Mouse (Mus musculus) kidney, postnatal 25 days (tissue): Measurements from ENCODE around the gene Dnah2.
"Not testable (repeated sequence)": the region's sequence is repeated elsewhere in the genome, so short reads cannot be mapped to it uniquely, and the experiment has no call there.

Experiments used
- DNase-seq, 2 experiments: peaks; one replicate each; pipeline ENCODE4 v3.0.0; 2021; ENCODE audit warnings: mixed read lengths in 2 of 2

Dnah2 gene

DNA sequence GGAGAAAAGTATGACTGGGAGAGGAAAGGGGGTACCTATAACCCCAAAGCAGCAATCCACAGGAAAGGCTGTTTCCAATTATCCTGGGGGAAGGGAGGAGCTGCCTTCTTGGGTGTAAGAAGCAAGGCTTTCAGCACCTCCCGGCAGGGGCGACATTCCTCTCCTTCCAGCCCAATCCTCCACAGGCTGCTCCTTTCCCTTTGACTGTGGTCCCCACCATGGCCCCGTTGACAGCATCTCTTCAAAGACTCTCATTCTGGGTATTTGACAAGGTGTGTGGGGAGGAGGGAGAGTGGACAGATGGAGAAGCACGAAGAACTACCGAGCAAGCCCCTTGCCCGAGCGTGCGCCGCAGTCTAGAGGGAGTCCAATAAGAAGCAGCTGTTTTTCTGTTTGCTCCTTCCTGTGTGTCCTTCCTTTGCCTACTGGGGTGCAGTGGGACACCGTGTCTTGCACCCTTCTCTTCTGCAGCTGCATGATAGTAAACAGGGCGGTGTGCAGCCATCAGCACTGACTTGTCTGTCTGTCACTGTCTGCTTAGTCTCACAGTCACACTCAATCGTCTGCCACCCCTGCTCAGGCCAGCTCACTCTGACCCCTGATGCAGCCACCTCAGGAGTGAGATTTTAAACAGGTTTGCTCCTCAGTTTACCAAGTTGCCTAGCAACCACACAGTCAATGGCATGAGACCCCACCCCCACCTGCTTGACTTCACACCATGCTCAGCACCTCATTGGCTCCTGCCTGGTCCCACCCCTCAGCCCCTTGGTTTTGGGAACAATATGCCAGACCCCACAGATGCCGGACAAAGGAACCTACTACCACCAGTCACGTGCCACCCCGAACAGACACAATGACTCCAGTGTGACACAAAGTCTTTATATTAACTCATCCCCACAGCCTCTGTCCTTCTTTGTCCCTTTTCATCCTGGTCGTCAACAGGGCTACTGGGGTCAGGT, 12.3 kb upstream of the Dnah2 start:
- no peak for DNase-seq

DNA sequence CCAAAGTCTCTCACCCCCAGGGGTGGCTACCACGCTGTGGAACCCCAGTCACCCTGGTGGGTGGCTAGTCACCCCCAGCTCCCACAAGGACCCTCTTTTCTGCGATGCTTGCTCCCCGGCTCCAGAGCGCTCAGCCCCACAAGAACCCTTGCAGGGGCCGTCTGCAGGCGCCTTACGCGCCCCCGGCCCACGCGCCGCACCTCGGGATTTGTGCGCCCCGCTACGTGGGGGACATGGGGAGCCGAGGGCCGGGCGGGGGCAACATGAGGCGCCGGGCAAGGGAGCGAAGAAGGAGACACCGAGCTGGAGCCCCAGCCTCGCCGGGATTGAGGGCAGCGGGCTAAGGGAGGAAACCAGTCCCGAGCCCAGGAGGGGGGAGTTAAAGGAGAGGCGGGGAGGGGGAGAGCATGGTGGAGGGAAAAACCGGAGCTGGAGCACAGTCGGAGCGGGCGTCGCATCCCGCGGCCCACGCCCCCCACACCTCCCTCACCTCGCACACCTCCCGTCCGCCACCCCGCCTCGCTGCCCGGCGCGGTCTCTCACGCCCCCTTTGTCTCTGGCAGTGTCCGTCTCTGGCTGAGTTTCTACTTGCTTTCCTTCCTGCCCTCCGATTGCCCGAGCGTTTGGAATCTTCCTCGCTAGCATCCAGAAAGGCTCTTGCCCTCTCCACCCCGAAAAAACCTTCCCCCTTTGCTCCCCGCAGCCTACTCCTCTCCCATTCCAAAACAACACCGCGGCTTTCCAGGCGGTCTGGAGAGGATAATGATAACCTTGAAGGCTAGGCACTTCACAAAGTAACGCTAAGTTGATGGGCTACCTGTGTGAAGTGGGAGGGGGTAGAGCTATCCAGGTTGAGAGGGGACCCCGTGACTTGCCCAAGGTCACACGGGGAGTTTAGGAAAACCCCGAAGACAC, 11.2 kb upstream of the Dnah2 start, which contains the start of gene Efnb3:
Efnb3 (minus strand) TSS at position 355 of the 915 bp plus-strand sequence.
- DNase-seq: no peak

DNA sequence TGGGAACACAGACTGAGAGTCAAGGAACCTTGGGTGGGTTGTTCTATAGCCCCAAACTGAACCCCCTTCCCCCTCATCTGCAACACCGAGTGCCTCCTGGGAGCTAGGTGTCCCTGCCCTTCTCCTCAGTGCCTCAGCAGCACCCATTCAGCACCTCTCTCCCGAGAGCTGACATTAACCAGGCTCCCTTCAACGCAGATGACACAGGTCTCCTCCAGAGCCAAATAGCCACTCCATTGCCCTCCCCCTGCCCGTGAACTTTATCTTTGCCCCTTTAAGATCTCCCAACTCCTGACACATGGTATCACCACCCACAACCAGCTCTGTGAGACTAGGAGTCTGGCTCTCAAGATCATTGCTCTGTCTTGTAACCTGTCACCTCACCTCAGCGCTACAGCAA, 10.3 kb upstream of the Dnah2 start:
- no peak for DNase-seq

DNA sequence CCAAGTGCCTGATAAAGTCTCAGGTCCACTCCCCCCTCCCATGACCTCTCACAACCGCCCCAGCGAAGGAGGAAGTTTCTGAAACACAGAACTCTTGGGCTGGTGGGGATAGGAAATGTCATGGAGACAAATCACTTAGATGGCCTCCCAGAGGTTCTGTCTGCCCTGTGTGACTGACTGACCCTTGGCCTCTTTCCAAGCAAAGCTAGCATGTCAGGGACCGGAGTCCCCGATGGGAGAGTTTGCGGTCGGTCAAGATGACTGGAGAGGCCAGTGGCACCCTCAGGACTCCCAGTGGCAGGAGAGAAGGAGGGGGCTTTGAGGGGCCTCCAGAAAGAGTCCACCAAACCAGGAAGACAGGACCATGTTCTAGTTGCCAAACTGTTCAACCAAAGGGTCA, 9.8 kb upstream of the Dnah2 start:
- peak in 1 of 2 experiments; percentile 43 for DNase-seq

DNA sequence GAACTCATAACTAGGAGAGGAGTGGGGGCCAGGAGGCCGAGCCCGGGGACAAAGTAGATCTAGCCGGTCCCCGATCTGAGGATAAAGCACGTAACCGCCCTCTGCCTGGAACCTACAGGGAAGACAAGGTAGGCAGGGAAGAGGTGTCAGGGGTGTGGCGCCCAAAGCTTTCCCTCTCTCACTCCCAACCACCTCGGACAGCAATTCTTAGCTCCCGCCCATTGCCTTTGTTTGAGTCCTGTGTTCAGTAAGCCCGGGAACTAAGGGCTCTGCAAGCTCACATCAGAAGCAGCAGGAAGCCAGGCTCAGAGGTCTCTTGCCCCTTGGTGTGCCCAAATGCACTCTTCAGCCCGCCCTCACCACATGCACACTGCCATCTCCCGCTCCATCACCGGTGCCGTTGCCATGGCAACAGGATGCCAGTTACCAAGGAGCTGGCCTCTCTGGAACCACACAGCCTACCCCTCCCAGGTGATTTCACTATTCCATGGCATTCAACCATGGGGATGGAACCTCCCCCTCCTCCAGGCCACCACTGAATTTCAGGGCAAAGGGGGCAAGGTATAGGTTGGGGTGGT, 8.6 kb upstream of the Dnah2 start:
- DNase-seq: no peak

DNA sequence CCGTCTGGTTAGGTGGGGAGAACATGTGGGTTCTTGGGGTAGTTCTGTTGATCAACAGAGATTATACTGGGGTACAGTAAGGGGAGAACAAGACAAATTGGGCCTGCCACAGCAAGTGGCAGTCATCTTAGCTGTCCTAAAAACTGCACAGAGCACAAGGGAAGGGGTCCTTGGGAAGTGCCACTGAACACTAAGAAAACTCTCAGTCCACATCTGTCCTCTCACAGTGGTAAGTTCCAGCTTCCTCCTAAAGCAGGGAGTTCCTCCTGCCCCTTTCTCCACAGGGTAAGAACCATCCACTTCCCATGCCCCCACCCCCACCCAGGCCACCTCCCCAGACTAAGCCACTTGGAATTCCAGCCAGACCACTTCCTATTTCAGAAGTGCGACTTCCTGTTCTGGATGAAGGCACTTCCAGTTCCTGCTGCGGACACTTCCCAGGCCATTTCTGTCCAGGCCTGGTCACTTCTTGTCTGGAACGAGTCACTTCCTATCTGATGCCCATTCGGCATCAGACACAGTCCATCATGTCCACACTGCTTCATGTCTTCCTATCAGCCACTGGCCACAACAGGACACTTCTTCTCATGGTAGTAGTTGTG, 5.7 kb upstream of the Dnah2 start:
- no peak for DNase-seq

DNA sequence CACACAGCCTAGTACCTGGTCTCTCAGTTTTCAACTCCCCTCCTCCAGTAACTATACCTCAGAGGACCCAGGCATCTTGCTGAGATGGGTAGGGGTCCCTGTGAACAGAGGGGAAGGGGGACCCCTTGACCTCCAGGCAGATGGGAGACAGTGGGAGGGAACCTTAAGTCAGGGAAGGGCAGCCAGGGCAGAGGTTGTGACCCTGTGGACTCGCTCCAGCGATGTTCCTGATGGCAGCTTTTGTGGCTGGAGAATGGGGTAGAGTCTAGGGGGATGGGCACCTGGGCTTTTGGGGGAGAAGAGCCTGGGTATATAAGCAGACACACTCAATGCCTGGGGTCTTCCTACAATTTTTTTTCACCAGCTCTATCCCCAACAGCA, 4.4 kb upstream of the Dnah2 start:
- DNase-seq: no peak

DNA sequence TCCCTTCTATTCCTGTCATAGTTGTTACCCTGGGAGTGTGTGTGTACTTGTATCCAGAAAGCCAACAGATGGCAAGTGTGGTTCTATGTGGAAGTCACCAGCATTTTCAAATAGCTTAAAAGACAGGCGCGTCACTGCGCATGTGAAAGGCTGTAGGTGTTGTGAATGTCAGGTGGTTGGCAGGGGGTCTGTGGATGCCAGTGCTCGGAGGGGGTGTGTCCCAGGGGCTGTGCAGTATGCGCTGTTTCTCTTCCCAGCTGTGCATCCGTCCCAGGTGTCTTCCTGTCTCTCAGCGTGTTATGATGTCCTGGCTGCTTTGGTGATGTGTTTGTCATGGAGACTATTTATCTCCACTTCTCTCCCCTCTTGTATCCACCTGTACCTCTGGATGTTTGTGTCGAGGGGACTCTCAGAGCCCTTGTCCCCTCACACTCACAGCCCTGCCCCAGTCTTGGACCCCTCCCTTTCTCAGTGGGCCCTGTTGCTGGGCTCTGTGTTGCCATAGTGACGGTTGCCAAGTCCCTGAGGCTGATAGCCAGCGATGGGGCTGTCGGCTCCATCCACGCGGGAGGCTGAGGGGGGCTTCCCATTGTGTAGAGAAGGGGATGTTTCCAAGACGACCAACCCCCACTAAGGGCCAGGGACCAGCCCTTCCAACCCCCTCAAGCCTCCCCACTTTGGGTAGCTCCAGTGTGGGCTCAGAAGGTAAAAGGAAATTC, 3.9 kb upstream of the Dnah2 start:
- no peak for DNase-seq

DNA sequence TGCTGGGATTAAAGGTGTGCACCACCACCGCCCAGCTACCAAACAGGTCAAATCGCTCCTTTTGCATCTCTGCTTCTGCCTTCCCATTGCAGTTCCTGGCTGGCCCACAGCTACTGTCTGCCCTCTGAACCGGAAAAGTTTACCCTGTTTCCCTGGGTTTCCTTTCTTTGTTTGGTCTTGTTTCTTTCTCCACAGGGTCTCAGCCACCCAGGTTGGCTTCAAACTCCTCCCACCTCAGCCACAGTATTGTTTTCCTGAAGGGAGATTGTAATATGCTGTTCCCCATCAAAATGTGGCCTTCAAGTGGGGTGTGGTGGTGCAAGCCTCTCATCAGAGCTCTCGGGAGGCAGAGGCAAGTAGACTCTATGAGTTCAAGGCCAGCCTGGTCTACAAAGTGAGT, 2.4 kb upstream of the Dnah2 start:
- DNase-seq: no peak

DNA sequence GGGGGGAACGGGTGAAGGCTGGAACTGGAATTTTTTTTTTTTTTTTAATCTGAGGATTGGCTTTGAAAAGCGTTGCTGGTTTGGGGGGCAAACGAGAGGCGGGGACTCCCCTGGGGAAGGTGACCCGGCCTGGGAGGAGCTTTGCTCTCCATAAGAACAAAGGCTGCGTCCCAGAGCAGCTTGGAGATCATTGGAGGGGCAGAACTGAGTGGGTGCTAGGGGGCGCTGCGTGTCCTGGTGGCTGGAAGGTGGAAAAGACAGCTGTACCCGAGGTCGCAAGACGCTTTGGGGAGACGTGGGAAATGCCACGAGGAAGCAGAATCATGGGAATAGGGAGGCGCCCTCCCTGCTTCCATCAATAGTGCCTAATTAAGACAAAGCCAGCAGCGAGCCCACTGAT, 1.8 kb downstream of the Dnah2 start:
- peak; percentile 69 to 73 for DNase-seq

DNA sequence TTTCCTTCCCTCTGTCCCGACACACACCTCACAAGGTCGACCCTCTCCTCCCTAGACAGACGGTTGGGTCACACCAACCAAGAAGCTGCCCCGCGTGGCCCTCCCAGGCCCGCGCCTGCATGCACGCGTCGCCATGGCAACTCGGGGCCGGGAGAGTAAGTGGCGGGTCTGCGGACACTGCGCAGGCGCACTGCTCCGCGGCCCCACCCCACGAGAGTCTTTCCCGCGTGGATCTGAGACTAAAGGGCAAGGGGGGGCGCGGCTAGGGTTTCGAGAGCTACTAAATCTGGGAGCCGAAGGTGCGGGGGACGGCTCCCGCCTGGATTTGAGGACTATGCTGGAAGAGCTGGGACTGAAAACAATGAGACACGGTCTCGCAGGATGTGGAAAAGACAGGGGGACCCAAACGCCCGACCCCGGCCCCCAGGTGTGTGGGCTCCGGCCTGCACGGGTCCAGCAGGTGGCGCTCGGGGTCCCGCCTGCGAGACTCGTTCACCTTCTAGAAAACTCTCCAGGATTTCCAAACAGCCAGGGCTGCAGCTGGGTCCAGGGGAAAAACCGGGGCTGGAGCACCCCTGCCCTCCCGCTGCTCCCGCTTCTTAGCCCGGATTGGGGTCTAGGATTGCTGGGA, 2.4 kb downstream of the Dnah2 start:
- DNase-seq: peak; percentile 86 to 88

DNA sequence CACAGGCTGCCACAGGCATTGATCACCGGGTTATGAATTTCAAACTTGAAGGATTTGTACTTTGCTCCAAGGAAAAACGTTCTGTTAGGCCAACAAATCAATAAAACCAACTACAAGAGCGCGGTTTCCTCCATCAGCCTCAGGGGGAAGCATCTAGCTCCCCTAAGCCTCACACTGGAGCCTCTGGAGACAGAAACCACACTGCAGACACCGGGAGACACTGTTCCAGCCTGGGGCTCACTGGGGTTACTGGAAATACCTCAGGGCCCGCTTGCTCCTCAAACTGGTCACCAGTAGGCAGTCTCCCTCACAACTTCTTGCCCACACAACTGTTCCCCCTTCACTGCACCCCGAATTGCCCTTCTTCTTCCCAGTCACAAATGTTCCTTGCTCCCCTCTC, 3.0 kb downstream of the Dnah2 start:
- DNase-seq: no peak

DNA sequence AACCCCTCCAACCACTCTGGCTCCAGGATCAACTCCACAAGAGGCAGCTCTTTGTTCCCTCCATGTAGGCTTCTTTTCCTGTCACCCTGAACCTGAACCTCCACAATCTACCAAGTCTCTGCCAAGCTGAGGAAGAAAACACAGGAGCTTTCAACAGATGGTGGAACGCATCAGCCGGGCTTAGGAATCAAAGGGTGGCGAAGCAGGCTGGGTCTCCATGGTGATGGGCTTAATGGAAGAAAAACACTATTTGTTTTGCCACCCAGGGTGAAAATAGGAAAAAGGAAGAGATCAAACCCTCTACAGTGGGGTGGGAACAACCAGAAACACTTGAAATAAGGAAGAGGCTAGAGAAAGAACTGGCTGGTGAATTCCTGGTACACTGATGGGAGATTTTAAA, 5.3 kb downstream of the Dnah2 start:
- DNase-seq: no peak

DNA sequence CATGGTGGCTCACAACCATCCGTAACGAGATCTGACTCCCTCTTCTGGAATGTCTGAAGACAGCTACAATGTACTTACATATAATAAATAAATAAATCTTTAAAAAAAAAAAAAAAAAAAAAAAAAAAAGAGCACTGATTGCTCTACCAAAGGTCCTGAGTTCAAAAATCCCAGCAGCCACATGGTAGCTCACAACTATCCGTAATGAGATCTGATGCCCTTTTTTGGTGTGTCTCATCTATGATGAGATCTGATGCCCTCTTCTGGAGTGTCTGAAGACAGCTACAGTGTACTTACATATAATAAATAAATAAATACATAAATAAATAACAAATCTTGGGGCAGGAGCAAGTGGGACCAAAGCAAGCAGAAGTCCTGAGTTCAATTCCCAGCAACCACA, 7.2 kb downstream of the Dnah2 start:
- DNase-seq: not testable (repeated sequence)

DNA sequence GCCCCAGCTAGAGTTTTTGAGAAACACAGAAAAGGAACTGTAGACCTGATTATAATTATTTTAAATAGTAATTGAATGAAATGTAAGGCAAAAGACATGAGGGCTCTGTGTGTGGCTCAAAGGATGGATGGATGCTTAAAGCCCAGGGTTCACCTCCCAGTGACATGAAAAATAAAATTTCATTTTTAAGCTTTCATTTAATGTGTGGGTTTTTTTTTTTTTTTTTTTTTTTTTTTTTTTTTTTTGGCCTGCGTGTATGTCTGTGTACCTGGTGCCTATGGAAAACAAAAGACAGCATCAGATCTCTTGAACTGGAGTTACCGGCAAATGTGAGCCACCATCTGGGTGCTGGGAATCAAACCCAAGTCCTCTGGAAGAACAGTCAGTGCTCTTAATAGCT, 8.2 kb downstream of the Dnah2 start:
- no peak for DNase-seq

DNA sequence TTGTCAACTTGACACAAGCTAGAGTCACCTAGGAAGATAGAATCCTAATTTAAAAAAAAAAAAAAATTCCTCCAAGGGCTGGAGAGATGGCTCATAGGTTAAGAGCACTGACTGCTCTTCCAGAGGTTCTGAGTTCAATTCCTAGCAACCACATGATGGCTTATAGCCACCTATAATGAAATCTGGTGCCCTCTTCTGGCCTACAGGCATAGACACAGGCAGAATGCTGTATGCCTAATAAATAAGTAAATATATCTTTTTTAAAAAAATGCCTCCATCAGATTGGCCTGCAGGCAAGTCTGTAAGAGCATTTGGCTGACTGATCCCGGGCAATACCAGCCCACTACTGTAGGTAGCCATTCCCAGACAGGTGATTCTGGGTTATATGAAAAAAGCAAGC, 13.9 kb downstream of the Dnah2 start:
- DNase-seq: no peak

DNA sequence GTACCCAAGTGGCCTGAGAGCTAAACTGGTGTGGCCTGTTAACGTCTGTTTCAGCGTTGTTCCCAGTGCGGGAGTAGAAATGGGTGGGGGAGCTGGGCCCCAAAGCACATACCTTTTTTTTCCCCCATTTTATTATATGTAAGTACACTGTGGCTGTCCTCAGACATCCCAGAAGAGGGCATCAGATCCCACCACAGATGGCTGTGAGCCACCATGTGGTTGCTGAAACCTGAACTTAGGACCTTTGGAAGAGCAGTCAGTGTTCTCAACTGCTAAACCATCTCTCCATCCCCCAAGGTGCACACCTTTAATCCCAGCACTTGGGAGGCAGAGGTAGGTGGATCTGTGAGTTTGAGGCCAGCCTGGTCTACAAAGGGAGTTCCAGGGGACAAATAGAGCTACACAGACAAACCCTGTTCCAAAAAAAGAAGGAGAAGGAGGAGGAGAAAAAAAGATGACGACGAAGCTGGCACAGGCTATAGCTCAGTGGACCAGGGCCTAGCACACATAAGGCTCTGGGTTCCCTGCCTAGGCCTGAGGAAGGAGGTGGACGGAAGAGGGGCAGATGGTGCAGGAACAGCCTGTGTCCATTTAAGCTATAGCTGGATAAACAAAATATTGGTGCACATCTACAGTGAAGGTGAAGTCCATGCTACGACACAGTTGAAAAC, 16.3 kb downstream of the Dnah2 start:
- no peak for DNase-seq

DNA sequence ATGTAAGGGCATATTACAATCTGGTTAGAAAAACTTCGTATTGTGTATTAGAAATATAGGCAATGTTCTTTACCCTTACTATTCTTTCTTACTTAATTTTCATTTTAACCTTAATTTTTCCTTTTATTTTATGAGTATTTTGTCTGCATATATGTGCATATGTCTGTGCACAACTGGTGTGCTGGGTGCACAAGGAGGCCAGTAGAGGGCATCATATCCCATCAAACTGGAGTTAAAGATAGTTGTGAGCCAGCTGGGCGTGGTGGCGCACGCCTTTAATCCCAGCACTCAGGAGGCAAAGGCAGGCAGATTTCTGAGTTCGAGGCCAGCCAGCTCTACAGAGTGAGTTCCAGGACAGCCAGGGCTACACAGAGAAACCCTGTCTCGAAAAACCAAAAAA, 18.2 kb downstream of the Dnah2 start:
- DNase-seq: not testable (repeated sequence)

DNA sequence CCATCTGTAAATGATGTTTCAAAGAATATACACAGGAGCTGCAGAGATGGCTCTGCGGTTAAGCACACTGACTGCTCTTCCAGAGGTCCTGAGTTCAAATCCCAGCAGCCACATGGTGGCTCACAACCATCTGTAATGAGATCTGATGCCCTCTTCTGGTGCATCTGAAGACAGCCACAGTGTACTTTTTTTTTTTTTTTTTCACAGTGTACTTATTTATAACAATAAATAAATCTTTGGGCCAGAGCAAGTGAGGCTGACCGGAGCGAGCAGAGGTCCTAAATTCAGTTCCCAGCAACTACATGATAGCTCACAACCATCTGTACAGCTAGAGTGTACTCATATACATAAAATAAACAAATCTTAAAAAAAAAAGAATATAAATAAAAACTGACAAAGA, 18.6 kb downstream of the Dnah2 start:
- DNase-seq: not testable (repeated sequence)

DNA sequence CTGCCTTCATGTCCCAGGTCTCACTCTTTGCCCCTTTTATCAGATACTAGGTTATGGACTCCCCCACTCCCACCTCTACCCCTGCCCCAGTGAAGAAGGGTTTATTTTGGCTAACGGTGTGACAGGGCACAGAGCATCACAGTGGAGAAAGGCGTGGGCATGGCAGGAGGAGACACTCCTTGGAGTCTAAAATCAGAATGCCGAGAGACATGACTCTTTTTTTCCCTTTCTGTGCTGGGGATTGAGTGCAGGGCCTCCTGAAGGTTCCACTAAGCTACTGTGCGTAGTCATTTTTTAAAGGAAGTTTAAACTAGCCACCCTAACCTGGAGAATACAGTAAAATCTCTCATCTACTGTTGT, 20.9 kb downstream of the Dnah2 start:
- DNase-seq: no peak
